In the genomic region with DNA sequence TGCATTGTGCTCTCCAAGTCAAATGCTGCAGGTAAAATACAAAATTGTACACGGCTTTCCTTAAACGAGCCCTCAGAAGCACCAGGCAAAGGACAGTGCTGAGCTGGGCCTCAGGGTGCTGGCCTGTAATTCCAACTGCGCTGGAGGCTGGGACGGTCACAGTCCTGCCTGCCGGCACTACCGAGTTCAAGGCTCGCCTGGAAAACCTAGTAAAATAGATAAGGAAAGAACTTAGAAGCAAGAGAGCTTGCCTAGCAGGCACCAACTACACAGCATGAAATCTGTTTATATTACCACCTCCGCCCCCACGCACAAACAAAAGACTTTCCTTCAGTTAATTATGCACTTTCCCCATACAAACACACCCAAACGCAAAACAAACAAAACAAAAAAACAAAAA, we compare ENCODE assay signal across 16 mouse cellular contexts. TPM values are rescaled to one million over a fixed set of nuclear protein-coding genes. Genes with fewer than 3 reads are reported as not detected.
A peak's percentile ranks its signal among the peaks of the same experiment; 100 is the strongest.
DNase-seq lines count a peak whose midpoint lies in the region; ATAC-seq and TF ChIP-seq lines count a peak whose summit lies in the region.
"Had no signal": no experiment of that assay in that cellular context is flagged by ENCODE, and none has a peak within 500 bp of the region (broad histone marks: within the 10 kb centered on the region; RNA-seq: fewer than 3 reads in every experiment).

No protein-coding gene starts in this region.

- H3K27me3 ChIP-seq in heart, embryonic 15.5 days = no peaks in the 10 kb centered on the region
- no peaks in the 10 kb centered on the region for H3K27me3 ChIP-seq in testis, adult 2 months (ENCODE audit: control insufficient read depth, insufficient read depth, low read length)
- H3K27me3 ChIP-seq in intestine, postnatal 0 days (replicated peaks; ENCODE audit: control insufficient read depth, insufficient read depth, low read length) = 0 out of 2 replicates have a peak, but pooled peaks cover 6% of the 10 kb centered on the region

- TF ChIP-seq POLR2A in testis, adult 2 months (IDR thresholded peaks at IDR 0.05; ENCODE audit: control insufficient read depth, low read depth, low read length) = no peak

- no peak for TF ChIP-seq CTCF in testis, adult 2 months (IDR thresholded peaks at IDR 0.05; ENCODE audit: control insufficient read depth, insufficient read depth, insufficient replicate concordance, low read depth, low read length)
- TF ChIP-seq CTCF in intestine, postnatal 0 days (IDR thresholded peaks at IDR 0.05; ENCODE audit: low read depth) = no peak

- peak overlapping the region; percentile 73 for H3K4me3 ChIP-seq in heart, embryonic 15.5 days
- H3K4me3 ChIP-seq in testis, adult 2 months (ENCODE audit: control insufficient read depth, low read depth, low read length) = peak overlapping the region; percentile 10
- H3K4me3 ChIP-seq in intestine, postnatal 0 days (ENCODE audit: low read depth, low read length) = peak overlapping the region; percentile 59

- no peaks in the 10 kb centered on the region for H3K36me3 ChIP-seq in heart, embryonic 15.5 days
- no peaks in the 10 kb centered on the region for H3K36me3 ChIP-seq in testis, adult 2 months (ENCODE audit: control insufficient read depth, insufficient read depth, low read length)
- H3K36me3 ChIP-seq in intestine, postnatal 0 days (ENCODE audit: control insufficient read depth, insufficient read depth) = no peaks in the 10 kb centered on the region
- H3K36me3 ChIP-seq: forebrain, embryonic 15.5 days; liver, embryonic 15.5 days; midbrain, embryonic 10.5 days; neural tube, embryonic 13.5 days had no signal

- H3K9ac ChIP-seq in heart, embryonic 15.5 days = peak overlapping the region; percentile 90
- no peak overlapping the region for H3K9ac ChIP-seq in intestine, postnatal 0 days (ENCODE audit: low read depth, low read length)
- H3K9ac ChIP-seq: liver, embryonic 15.5 days had no signal

- no peak for ATAC-seq in heart, embryonic 15.5 days (replicated peaks; ENCODE audit: insufficient number of reproducible peaks, insufficient read depth, low FRiP score, low read depth)
- ATAC-seq in intestine, postnatal 0 days = no peak
- ATAC-seq: inflammation-experienced regulatory T-cells, adult 6 months had no signal

- H3K4me2 ChIP-seq in heart, embryonic 15.5 days = peak overlapping the region; percentile 80
- peak overlapping the region; percentile 38 for H3K4me2 ChIP-seq in intestine, postnatal 0 days (replicated peaks; ENCODE audit: low read depth)

- H3K27ac ChIP-seq in heart, embryonic 15.5 days = peak overlapping the region; percentile 99
- H3K27ac ChIP-seq in testis, adult 2 months (ENCODE audit: control insufficient read depth, insufficient read depth, low read depth, low read length) = no peak overlapping the region
- H3K27ac ChIP-seq in intestine, postnatal 0 days (ENCODE audit: low read depth, low read length) = 0 out of 2 replicates have a peak overlapping the region, but pooled peaks have one; percentile 21
- H3K27ac ChIP-seq: forebrain, embryonic 15.5 days; layer of hippocampus, adult 2 months; liver, embryonic 15.5 days; midbrain, embryonic 10.5 days; neural tube, embryonic 13.5 days had no signal

- H3K4me1 ChIP-seq in heart, embryonic 15.5 days (replicated peaks) = peaks cover 44% of the 10 kb centered on the region
- H3K4me1 ChIP-seq in testis, adult 2 months (ENCODE audit: control insufficient read depth, insufficient read depth, low read length) = peaks cover 16% of the 10 kb centered on the region
- H3K4me1 ChIP-seq in intestine, postnatal 0 days (replicated peaks; ENCODE audit: control insufficient read depth, insufficient read depth, low read length) = peaks cover 8% of the 10 kb centered on the region; the same call in 1 of the 2 replicates

- 30% methylated on average over 10 of the region's 10 CpGs for WGBS in heart, embryonic 15.5 days
- 48% methylated on average over 10 of the region's 10 CpGs for WGBS in intestine, postnatal 0 days

- DNase-seq in heart, postnatal 4 days = no peak
- DNase-seq in testis, postnatal 14 days (ENCODE audit: low spot score) = no peak
- no peak for DNase-seq in spleen, adult 12 weeks (ENCODE audit: low spot score)
- no peak for DNase-seq in layer of hippocampus, postnatal 14 days (ENCODE audit: low spot score in 2 of 2)
- DNase-seq: adrenal gland, postnatal 36 days; cerebellum, adult 11 months; thymus, postnatal 36 days had no signal

- no peaks in the 10 kb centered on the region for H3K9me3 ChIP-seq in heart, embryonic 15.5 days (replicated peaks)
- no peaks in the 10 kb centered on the region for H3K9me3 ChIP-seq in intestine, postnatal 0 days (ENCODE audit: control insufficient read depth)
- H3K9me3 ChIP-seq: forebrain, embryonic 15.5 days; liver, embryonic 15.5 days; midbrain, embryonic 10.5 days; neural tube, embryonic 13.5 days had no signal

RNA-seq across cellular contexts. Expression of gene Nexn, which starts 1.8 kb away (rescaled TPM):
- polyA plus RNA-seq in heart, embryonic 15.5 days (2015; fragmentation: Nextera tagmentation; extraction: Ambion mirVana) = 196 and 326 TPM in 2 replicates
- 100 to 1,000 TPM; 281 to 301 TPM for total RNA-seq in heart, postnatal 4 days (2021)
- 0.65 and 0.81 TPM in 2 replicates for polyA plus RNA-seq in testis, adult 2 months (2012; rRNA removed)
- 30.0 and 30.3 TPM in 2 replicates for polyA plus RNA-seq in intestine, postnatal 0 days (2015; fragmentation: Nextera tagmentation; extraction: Ambion mirVana)
- 1 to 10 TPM; 1.5 to 4.7 TPM for total RNA-seq in layer of hippocampus, postnatal 14 days (2021)

RNA-seq across cellular contexts. Expression of gene Fubp1, which starts 54.2 kb away (rescaled TPM):
- 106 and 115 TPM in 2 replicates for polyA plus RNA-seq in heart, embryonic 15.5 days (2015; fragmentation: Nextera tagmentation; extraction: Ambion mirVana)
- total RNA-seq in heart, postnatal 4 days (2021) = 100 to 1,000 TPM in 1 of 2 experiments, 10 to 100 TPM in 1; 99.9 to 108 TPM
- 55.8 and 58.6 TPM in 2 replicates for polyA plus RNA-seq in testis, adult 2 months (2012; rRNA removed)
- polyA plus RNA-seq in intestine, postnatal 0 days (2015; fragmentation: Nextera tagmentation; extraction: Ambion mirVana) = 60.6 and 64.8 TPM in 2 replicates
- total RNA-seq in layer of hippocampus, postnatal 14 days (2021) = 100 to 1,000 TPM; 119 to 133 TPM

RNA-seq across cellular contexts. Expression of gene Dnajb4, which starts 54.3 kb away (rescaled TPM):
- 44.4 and 50.3 TPM in 2 replicates for polyA plus RNA-seq in heart, embryonic 15.5 days (2015; fragmentation: Nextera tagmentation; extraction: Ambion mirVana)
- 10 to 100 TPM; 58.3 to 62.3 TPM for total RNA-seq in heart, postnatal 4 days (2021)
- 72.6 and 94.4 TPM in 2 replicates for polyA plus RNA-seq in testis, adult 2 months (2012; rRNA removed)
- 17.9 and 20.4 TPM in 2 replicates for polyA plus RNA-seq in intestine, postnatal 0 days (2015; fragmentation: Nextera tagmentation; extraction: Ambion mirVana)
- total RNA-seq in layer of hippocampus, postnatal 14 days (2021) = 10 to 100 TPM; 52.9 to 54.0 TPM

Comparison
In these comparisons a context has a peak if more than half of its experiments do, and no peak if none do; other contexts are left out.
1. H3K4me3 ChIP-seq: peak in every context shown above with its lines; median percentile 73 in heart, embryonic 15.5 days; 59 in intestine, postnatal 0 days; 10 in testis, adult 2 months.
2. RNA of gene Nexn, which starts 1.8 kb away (polyA plus RNA-seq): 196 to 326 TPM in heart, embryonic 15.5 days and 30.0 to 30.3 TPM in intestine, postnatal 0 days; 0.65 to 0.81 TPM in testis, adult 2 months; every median in the first group is over 10 times any median in the second.